Comparison of ENCODE assay signal across 9 mouse cellular contexts in the genomic region with DNA sequence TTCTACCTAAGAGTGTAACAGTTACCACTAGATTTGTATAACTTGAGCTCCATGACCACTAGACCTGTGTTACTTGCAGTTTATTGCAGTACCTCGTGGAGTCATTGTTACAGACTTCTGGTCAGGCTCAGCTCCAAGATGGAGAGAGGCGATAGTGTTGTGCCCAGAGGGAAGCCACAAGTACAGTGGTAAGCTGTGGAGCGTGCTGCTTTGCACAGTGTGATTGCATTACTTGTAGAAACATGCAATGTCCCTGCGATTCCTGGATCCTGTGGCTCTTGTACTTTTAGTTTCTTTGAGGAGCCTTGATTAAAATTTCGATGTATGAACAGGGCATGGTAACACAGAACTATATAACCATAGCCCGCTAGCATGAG. TPM values are rescaled to one million over a fixed set of nuclear protein-coding genes. Genes with fewer than 3 reads are reported as not detected.
DNase-seq lines count a peak whose midpoint lies in the region; ATAC-seq and TF ChIP-seq lines count a peak whose summit lies in the region.
"Had no signal": no experiment of that assay in that cellular context is flagged by ENCODE, and none has a peak within 500 bp of the region (broad histone marks: within the 10 kb centered on the region; RNA-seq: fewer than 3 reads in every experiment).

No protein-coding gene starts in this region.

- intact Hi-C loops in heart, postnatal 14 days (cut with DNase I), result no loop called here

- no peak for ATAC-seq in liver, embryonic 14.5 days (ENCODE audit: insufficient read depth)

- H3K9ac ChIP-seq in liver, embryonic 14.5 days (replicated peaks), result peak overlapping the region; percentile 83

- peaks cover 12% of the 10 kb centered on the region for H3K4me1 ChIP-seq in E14TG2a.4 (replicated peaks; ENCODE audit: low read depth, low read length)
- H3K4me1 ChIP-seq in hindbrain, embryonic 10.5 days (replicated peaks), result peaks cover 12% of the 10 kb centered on the region
- H3K4me1 ChIP-seq in liver, embryonic 14.5 days (replicated peaks; ENCODE audit: control insufficient read depth in 2 of 2, insufficient read depth in 2 of 2, low read length in 1 of 2), result peaks cover 6 to 8% of the 10 kb centered on the region in 2 experiments; a peak in 2 of 4 replicates

- H3K9me3 ChIP-seq in E14TG2a.4 (ENCODE audit: low read length), result no peaks in the 10 kb centered on the region
- no peaks in the 10 kb centered on the region for H3K9me3 ChIP-seq in hindbrain, embryonic 10.5 days
- H3K9me3 ChIP-seq in liver, embryonic 14.5 days (ENCODE audit: control insufficient read depth, low read length), result no peaks in the 10 kb centered on the region

- H3K36me3 ChIP-seq in E14TG2a.4 (ENCODE audit: insufficient read depth, low read length), result peaks cover 31% of the 10 kb centered on the region
- peaks cover 33% of the 10 kb centered on the region for H3K36me3 ChIP-seq in hindbrain, embryonic 10.5 days
- H3K36me3 ChIP-seq in liver, embryonic 14.5 days (replicated peaks; ENCODE audit: control insufficient read depth, insufficient read depth, low read depth), result no peaks in the 10 kb centered on the region

- peak; percentile 82 for DNase-seq in heart, adult 11 months
- no peak for DNase-seq in heart, postnatal 14 days
- no peak for DNase-seq in hindbrain, embryonic 10.5 days (ENCODE audit: low spot score)
- no peak for DNase-seq in liver, embryonic 14.5 days (ENCODE audit: low read depth in 3 of 3, low spot score in 3 of 3)
- DNase-seq in frontal cortex, postnatal 14 days (ENCODE audit: low spot score in 2 of 2), result no peak
- DNase-seq in layer of hippocampus, postnatal 25 days (ENCODE audit: extremely low spot score in 1 of 2, low spot score in 1 of 2), result no peak
- no peak for DNase-seq in thymus, postnatal 0 days (ENCODE audit: low spot score)
- DNase-seq: lung, postnatal 4 days had no signal

- H3K27ac ChIP-seq in hindbrain, embryonic 10.5 days, result peak overlapping the region; percentile 93; the same call in 1 of the 2 replicates
- H3K27ac ChIP-seq in liver, embryonic 14.5 days, result no peak overlapping the region

- peak overlapping the region; percentile 70 for H3K4me2 ChIP-seq in liver, embryonic 14.5 days (ENCODE audit: low read depth)

- TF ChIP-seq EP300 in liver, embryonic 14.5 days (IDR thresholded peaks at IDR 0.05; ENCODE audit: low read depth), result no peak

- H3K27me3 ChIP-seq in E14TG2a.4 (ENCODE audit: insufficient read depth, low read length), result no peaks in the 10 kb centered on the region
- H3K27me3 ChIP-seq in hindbrain, embryonic 10.5 days (ENCODE audit: insufficient read depth, poor library complexity, severe bottlenecking), result no peaks in the 10 kb centered on the region
- H3K27me3 ChIP-seq in liver, embryonic 14.5 days (ENCODE audit: control insufficient read depth, insufficient read depth, low read length), result no peaks in the 10 kb centered on the region

- WGBS in hindbrain, embryonic 10.5 days, result 89% methylated on average over 6 of the region's 6 CpGs
- 66% methylated on average over 6 of the region's 6 CpGs for WGBS in liver, embryonic 14.5 days (ENCODE audit: insufficient replicate concordance)

- peak overlapping the region; percentile 85 for H3K4me3 ChIP-seq in E14TG2a.4 (replicated peaks; ENCODE audit: low read length)
- H3K4me3 ChIP-seq in hindbrain, embryonic 10.5 days, result peak overlapping the region; percentile 76
- H3K4me3 ChIP-seq in liver, embryonic 14.5 days (ENCODE audit: insufficient read depth in 1 of 2, low read depth in 2 of 2, low read length in 2 of 2), result peak overlapping the region; percentile 80 to 95

- no peak for TF ChIP-seq CTCF in E14TG2a.4 (conservative IDR thresholded peaks at IDR 0.05; ENCODE audit: low read length)
- TF ChIP-seq CTCF in liver, embryonic 14.5 days (IDR thresholded peaks at IDR 0.05; ENCODE audit: low read depth), result no peak

RNA-seq across cellular contexts. Expression of a gene that starts 0.9 kb away (rescaled TPM):
- 1 to 10 TPM; 3.2 to 3.6 TPM for total RNA-seq in heart, postnatal 14 days (2021)
- 11.3 and 12.4 TPM in 2 replicates for polyA plus RNA-seq in hindbrain, embryonic 10.5 days (2016; fragmentation: Nextera tagmentation; extraction: Ambion mirVana)
- 0.92 and 1.5 TPM in 2 replicates for polyA plus RNA-seq in liver, embryonic 14.5 days (2012; rRNA removed)
- polyA plus RNA-seq in liver, embryonic 14.5 days (2014; fragmentation: Nextera tagmentation; extraction: Ambion mirVana), result 2.2 and 2.5 TPM in 2 replicates
- total RNA-seq in layer of hippocampus, postnatal 25 days (2021), result 10 to 100 TPM in 1 of 2 experiments, 1 to 10 TPM in 1; 7.1 to 10.2 TPM
- polyA plus RNA-seq in thymus, postnatal 0 days (2015; fragmentation: Nextera tagmentation; extraction: Ambion mirVana), result 7.7 and 9.0 TPM in 2 replicates

RNA-seq across cellular contexts. Expression of a gene that starts 21.0 kb away (rescaled TPM):
- 1 to 10 TPM; 2.5 to 3.7 TPM for total RNA-seq in heart, postnatal 14 days (2021)
- 10.0 and 12.0 TPM in 2 replicates for polyA plus RNA-seq in hindbrain, embryonic 10.5 days (2016; fragmentation: Nextera tagmentation; extraction: Ambion mirVana)
- polyA plus RNA-seq in liver, embryonic 14.5 days (2012; rRNA removed), result 2.0 and 2.8 TPM in 2 replicates
- polyA plus RNA-seq in liver, embryonic 14.5 days (2014; fragmentation: Nextera tagmentation; extraction: Ambion mirVana), result 1.3 and 1.8 TPM in 2 replicates
- total RNA-seq in layer of hippocampus, postnatal 25 days (2021), result 10 to 100 TPM; 17.9 to 20.3 TPM
- 19.2 and 20.6 TPM in 2 replicates for polyA plus RNA-seq in thymus, postnatal 0 days (2015; fragmentation: Nextera tagmentation; extraction: Ambion mirVana)

RNA-seq across cellular contexts. Expression of a gene that starts 28.9 kb away (rescaled TPM):
- total RNA-seq in heart, postnatal 14 days (2021), result not detected
- not detected in 2 replicates for polyA plus RNA-seq in hindbrain, embryonic 10.5 days (2016; fragmentation: Nextera tagmentation; extraction: Ambion mirVana)
- polyA plus RNA-seq in liver, embryonic 14.5 days (2012; rRNA removed), result not detected in 2 replicates
- polyA plus RNA-seq in liver, embryonic 14.5 days (2014; fragmentation: Nextera tagmentation; extraction: Ambion mirVana), result not detected in 2 replicates
- total RNA-seq in layer of hippocampus, postnatal 25 days (2021), result not detected
- not detected in 2 replicates for polyA plus RNA-seq in thymus, postnatal 0 days (2015; fragmentation: Nextera tagmentation; extraction: Ambion mirVana)

RNA-seq across cellular contexts. Expression of a gene that starts 36.1 kb away (rescaled TPM):
- 1 to 10 TPM; 3.5 to 3.9 TPM for total RNA-seq in heart, postnatal 14 days (2021)
- polyA plus RNA-seq in hindbrain, embryonic 10.5 days (2016; fragmentation: Nextera tagmentation; extraction: Ambion mirVana), result 4.3 and 4.7 TPM in 2 replicates
- 3.9 and 4.6 TPM in 2 replicates for polyA plus RNA-seq in liver, embryonic 14.5 days (2012; rRNA removed)
- polyA plus RNA-seq in liver, embryonic 14.5 days (2014; fragmentation: Nextera tagmentation; extraction: Ambion mirVana), result 5.2 and 5.4 TPM in 2 replicates
- 1 to 10 TPM; 9.2 to 9.3 TPM for total RNA-seq in layer of hippocampus, postnatal 25 days (2021)
- 6.1 and 7.9 TPM in 2 replicates for polyA plus RNA-seq in thymus, postnatal 0 days (2015; fragmentation: Nextera tagmentation; extraction: Ambion mirVana)

RNA-seq across cellular contexts. Expression of a gene that starts 38.9 kb away (rescaled TPM):
- total RNA-seq in heart, postnatal 14 days (2021), result not detected
- not detected in 2 replicates for polyA plus RNA-seq in hindbrain, embryonic 10.5 days (2016; fragmentation: Nextera tagmentation; extraction: Ambion mirVana)
- not detected in 2 replicates for polyA plus RNA-seq in liver, embryonic 14.5 days (2012; rRNA removed)
- not detected in 2 replicates for polyA plus RNA-seq in liver, embryonic 14.5 days (2014; fragmentation: Nextera tagmentation; extraction: Ambion mirVana)
- not detected for total RNA-seq in layer of hippocampus, postnatal 25 days (2021)
- polyA plus RNA-seq in thymus, postnatal 0 days (2015; fragmentation: Nextera tagmentation; extraction: Ambion mirVana), result 0.03 TPM in 1 of 2 replicates, not detected in the other
